Mouse (Mus musculus) hindbrain, embryonic 14.5 days (tissue): Measurements from ENCODE around the gene Slc30a4. TPM values are rescaled to one million over a fixed set of nuclear protein-coding genes. Genes with fewer than 3 reads are reported as not detected.

Source experiments
- ATAC-seq: fragments of 200-750 bp; cut with Nextera tagmentation; 2 replicates; pipeline ENCODE4 v1.8.0; 2017; ENCODE audit warnings: moderate number of reproducible peaks, mild to moderate bottlenecking, moderate TSS enrichment, moderate library complexity; ENCODE audit not compliant: low FRiP score
- DNase-seq: peaks from one replicate; pipeline ENCODE4 v3.0.0-alpha.2; 2015; ENCODE audit warnings: low spot score
- H3K27ac ChIP-seq: fragments of 300-500 bp; sonication (generic); 2 replicates; pipeline ENCODE4 v1.5.1; 2014; ENCODE audit warnings: mild to moderate bottlenecking, moderate library complexity
- H3K27me3 ChIP-seq: fragments of 300-500 bp; sonication (generic); 2 replicates; pipeline ENCODE4 v1.6.1; 2014; ENCODE audit warnings: mild to moderate bottlenecking, low read length, mixed read lengths; ENCODE audit not compliant: control insufficient read depth, insufficient read depth
- H3K36me3 ChIP-seq: fragments of 300-500 bp; sonication (generic); replicated peaks from 2 replicates; pipeline ENCODE4 v1.6.1; 2014; ENCODE audit not compliant: control insufficient read depth, insufficient read depth
- H3K4me1 ChIP-seq: fragments of 300-500 bp; sonication (generic); replicated peaks from 2 replicates; pipeline ENCODE4 v1.6.1; 2014; ENCODE audit warnings: antibody characterized with exemption, low read length, mixed read lengths; ENCODE audit not compliant: control insufficient read depth, insufficient read depth
- H3K4me2 ChIP-seq: fragments of 300-500 bp; sonication (generic); replicated peaks from 2 replicates; pipeline ENCODE4 v1.6.1; 2014; ENCODE audit warnings: mild to moderate bottlenecking, moderate library complexity
- H3K4me3 ChIP-seq: fragments of 300-500 bp; sonication (generic); replicated peaks from 2 replicates; pipeline ENCODE4 v1.5.1; 2014; ENCODE audit warnings: mild to moderate bottlenecking, low read length
- H3K9ac ChIP-seq: fragments of 300-500 bp; sonication (generic); 2 replicates; pipeline ENCODE4 v1.6.1; 2014
- H3K9me3 ChIP-seq: fragments of 300-500 bp; sonication (generic); 2 replicates; pipeline ENCODE4 v1.6.1; 2016; ENCODE audit warnings: low read length; ENCODE audit not compliant: control insufficient read depth
- WGBS: fragments of 180-500 bp; shearing (Covaris S2); extraction: QIAGEN DNeasy Blood & Tissue Kit; methylation state at CpG from one replicate; pipeline ENCODE4 v1.1.7; 2014; 5-methylcytosine and 5-hydroxymethylcytosine counted together
- polyA plus RNA-seq: library from polyadenylated mRNA; unstranded; fragments of >200 nt; fragmentation: Nextera tagmentation; extraction: Ambion mirVana; gene quantifications from 2 replicates; pipeline ENCODE4 v1.2.1, GENCODE M21; 2014

Gene Slc30a4
- 13.0 and 13.6 TPM in 2 replicates for polyA plus RNA-seq

GRCm38 (mm10) chr2:122702181-122703036, at the start of gene Slc30a4:
Gene Slc30a4 (minus strand): TSS chr2:122702663.
- no peaks in the 10 kb centered on the region for H3K36me3 ChIP-seq
- H3K27ac ChIP-seq: peak within 1 kb of the TSS; percentile 75
- ATAC-seq: peak; percentile 98
- H3K4me2 ChIP-seq: peak within 1 kb of the TSS; percentile 88
- H3K4me1 ChIP-seq: peaks cover 20% of the 10 kb centered on the region
- DNase-seq: peak; percentile 84
- peak within 1 kb of the TSS; percentile 83 for H3K4me3 ChIP-seq
- WGBS: under 1% methylated on average over 97 of the region's 111 CpGs
- no peaks in the 10 kb centered on the region for H3K9me3 ChIP-seq
- peaks cover 4% of the 10 kb centered on the region; the same call in 1 of the 2 replicates for H3K27me3 ChIP-seq
- peak within 1 kb of the TSS; percentile 79 for H3K9ac ChIP-seq

- H3K36me3 ChIP-seq: peaks cover 47% of the 10 kb centered on the region
- 89% methylated on average over 9 of the region's 9 CpGs for WGBS
- no peak overlapping the region for H3K4me2 ChIP-seq
- H3K9me3 ChIP-seq: no peaks in the 10 kb centered on the region
- no peak overlapping the region for H3K27ac ChIP-seq
- no peaks in the 10 kb centered on the region for H3K27me3 ChIP-seq
- H3K4me3 ChIP-seq: no peak overlapping the region
- no peak overlapping the region for H3K9ac ChIP-seq
- no peaks in the 10 kb centered on the region for H3K4me1 ChIP-seq
- DNase-seq (no peak), ATAC-seq (no peak)
Measured at GRCm38 (mm10) chr2:122746461-122746860, 44.0 kb upstream of the Slc30a4 start.

GRCm38 (mm10) chr2:122739023-122739422, 36.6 kb upstream of the Slc30a4 start:
- Histone ChIP-seq H3K4me3 (peak overlapping the region; percentile 81), H3K9me3 (no peaks in the 10 kb centered on the region), H3K27me3 (peaks cover 11% of the 10 kb centered on the region), H3K36me3 (peaks cover 7% of the 10 kb centered on the region; the same call in 1 of the 2 replicates), H3K27ac (peak overlapping the region; percentile 93), H3K4me1 (peaks cover 19% of the 10 kb centered on the region), H3K4me2 (peak overlapping the region; percentile 84), H3K9ac (peak overlapping the region; percentile 85)
- WGBS: 36% methylated on average over 7 of the region's 7 CpGs
- DNase-seq (no peak), ATAC-seq (no peak)

GRCm38 (mm10) chr2:122737894-122738830, 35.7 kb upstream of the Slc30a4 start, which contains the start of gene Bloc1s6:
Gene Bloc1s6 (plus strand): TSS chr2:122738503.
- Histone ChIP-seq H3K4me1 (peaks cover 19% of the 10 kb centered on the region), H3K36me3 (peaks cover 2% of the 10 kb centered on the region; the same call in 1 of the 2 replicates), H3K9me3 (no peaks in the 10 kb centered on the region), H3K4me3 (peak within 1 kb of the TSS; percentile 81), H3K27ac (peak within 1 kb of the TSS; percentile 93), H3K27me3 (peaks cover 11% of the 10 kb centered on the region), H3K4me2 (peak within 1 kb of the TSS; percentile 84), H3K9ac (peak within 1 kb of the TSS; percentile 85)
- DNase-seq (peak; percentile 96), ATAC-seq (peak; percentile 95)
- under 1% methylated on average over 48 of the region's 59 CpGs for WGBS

GRCm38 (mm10) chr2:122731456-122731855, 29.0 kb upstream of the Slc30a4 start:
- Histone ChIP-seq H3K9me3 (no peaks in the 10 kb centered on the region), H3K4me1 (no peaks in the 10 kb centered on the region), H3K9ac (no peak overlapping the region), H3K36me3 (no peaks in the 10 kb centered on the region), H3K27ac (no peak overlapping the region), H3K4me3 (no peak overlapping the region), H3K4me2 (no peak overlapping the region), H3K27me3 (peaks cover 11% of the 10 kb centered on the region)
- 43% methylated on average over 2 of the region's 2 CpGs for WGBS
- ATAC-seq (no peak), DNase-seq (no peak)

GRCm38 (mm10) chr2:122725604-122726003, 23.1 kb upstream of the Slc30a4 start:
- H3K4me2 ChIP-seq: no peak overlapping the region
- DNase-seq: no peak
- H3K27me3 ChIP-seq: no peaks in the 10 kb centered on the region; the same call in 1 of the 2 replicates
- WGBS: 54% methylated on average over 10 of the region's 10 CpGs
- H3K4me3 ChIP-seq: no peak overlapping the region
- H3K4me1 ChIP-seq: no peaks in the 10 kb centered on the region
- ATAC-seq: no peak
- H3K36me3 ChIP-seq: no peaks in the 10 kb centered on the region
- H3K27ac ChIP-seq: no peak overlapping the region
- H3K9me3 ChIP-seq: no peaks in the 10 kb centered on the region
- no peak overlapping the region for H3K9ac ChIP-seq

- Histone ChIP-seq H3K27ac (no peak overlapping the region), H3K4me3 (no peak overlapping the region), H3K9ac (no peak overlapping the region), H3K9me3 (no peaks in the 10 kb centered on the region), H3K4me1 (no peaks in the 10 kb centered on the region), H3K4me2 (no peak overlapping the region), H3K27me3 (no peaks in the 10 kb centered on the region), H3K36me3 (no peaks in the 10 kb centered on the region)
- ATAC-seq: no peak
- DNase-seq: no peak
- WGBS: 73% methylated on average over 3 of the region's 3 CpGs
Measured at GRCm38 (mm10) chr2:122720564-122720963, 18.1 kb upstream of the Slc30a4 start.

GRCm38 (mm10) chr2:122719232-122719631, 16.8 kb upstream of the Slc30a4 start:
- no peak overlapping the region for H3K4me2 ChIP-seq
- no peaks in the 10 kb centered on the region for H3K27me3 ChIP-seq
- ATAC-seq: no peak
- no peaks in the 10 kb centered on the region for H3K4me1 ChIP-seq
- no peaks in the 10 kb centered on the region for H3K9me3 ChIP-seq
- H3K27ac ChIP-seq: no peak overlapping the region
- DNase-seq: no peak
- H3K9ac ChIP-seq: no peak overlapping the region
- no peak overlapping the region for H3K4me3 ChIP-seq
- 69% methylated on average over 1 of the region's 1 CpGs for WGBS
- no peaks in the 10 kb centered on the region for H3K36me3 ChIP-seq
